Mouse (Mus musculus) lung, embryonic 14.5 days (tissue): ENCODE measurements around the gene Fat3. TPM values are rescaled to one million over a fixed set of nuclear protein-coding genes. Genes with fewer than 3 reads are reported as not detected.

Experiments
- ATAC-seq: fragments of 200-750 bp; cut with Nextera tagmentation; 2 replicates; pipeline ENCODE4 v1.8.0; 2017; ENCODE audit warnings: mild to moderate bottlenecking, moderate TSS enrichment, moderate library complexity; ENCODE audit not compliant: insufficient read depth
- DNase-seq: peaks from one replicate; pipeline ENCODE4 v3.0.0-alpha.2; 2015
- H3K27ac ChIP-seq: fragments of 300-500 bp; sonication (generic); 2 replicates; pipeline ENCODE4 v1.5.1; 2014; ENCODE audit warnings: low read depth, mild to moderate bottlenecking, moderate library complexity
- H3K27me3 ChIP-seq: fragments of 300-500 bp; sonication (generic); 2 replicates; pipeline ENCODE4 v1.6.1; 2014; ENCODE audit warnings: low read length, control low read depth; ENCODE audit not compliant: insufficient read depth
- H3K36me3 ChIP-seq: fragments of 300-500 bp; sonication (generic); 2 replicates; pipeline ENCODE4 v1.6.1; 2014; ENCODE audit warnings: control low read depth; ENCODE audit not compliant: insufficient read depth
- H3K4me1 ChIP-seq: fragments of 300-500 bp; sonication (generic); 2 replicates; pipeline ENCODE4 v1.6.1; 2014; ENCODE audit warnings: antibody characterized with exemption, control low read depth; ENCODE audit not compliant: insufficient read depth
- H3K4me2 ChIP-seq: fragments of 300-500 bp; sonication (generic); 2 replicates; pipeline ENCODE4 v1.6.1; 2014; ENCODE audit warnings: mild to moderate bottlenecking
- H3K4me3 ChIP-seq: fragments of 300-500 bp; sonication (generic); 2 replicates; pipeline ENCODE4 v1.5.1; 2014; ENCODE audit warnings: low read depth, low read length
- H3K9ac ChIP-seq: fragments of 300-500 bp; sonication (generic); 2 replicates; pipeline ENCODE4 v1.6.1; 2014
- H3K9me3 ChIP-seq: fragments of 300-500 bp; sonication (generic); 2 replicates; pipeline ENCODE4 v1.6.1; 2016; ENCODE audit warnings: low read depth, low read length, control low read depth
- CTCF ChIP-seq: IDR thresholded peaks from 2 replicates; pipeline ENCODE4 v1.5.1; 2016; ENCODE audit warnings: antibody characterized with exemption, low read depth
- WGBS: fragments of 180-500 bp; shearing (Covaris S2); extraction: QIAGEN DNeasy Blood & Tissue Kit; methylation state at CpG from one replicate; pipeline ENCODE4 v1.1.7; 2014; 5-methylcytosine and 5-hydroxymethylcytosine counted together
- polyA plus RNA-seq: library from polyadenylated mRNA; unstranded; fragments of >200 nt; fragmentation: Nextera tagmentation; extraction: Ambion mirVana; gene quantifications from 2 replicates; pipeline ENCODE4 v1.2.1, GENCODE M21; 2014

Fat3 gene
- polyA plus RNA-seq, result 1.2 TPM in 2 replicates

GRCm38 (mm10) chr9:16501186-16501711 is at the start of gene Fat3:
Gene Fat3, minus strand, starts transcription at chr9:16501285.
- H3K4me1 ChIP-seq, result 0 out of 2 replicates have a peak, but pooled peaks cover 3% of the 10 kb centered on the region
- no peaks in the 10 kb centered on the region for H3K9me3 ChIP-seq
- peak; percentile 14; the same call in 1 of the 2 replicates for ATAC-seq
- no peak for TF ChIP-seq CTCF
- WGBS, result under 1% methylated on average over 21 of the region's 21 CpGs
- H3K36me3 ChIP-seq, result no peaks in the 10 kb centered on the region
- DNase-seq, result peak; percentile 41
- H3K27ac ChIP-seq, result no peak within 1 kb of the TSS
- H3K4me3 ChIP-seq, result peak within 1 kb of the TSS; percentile 50
- H3K4me2 ChIP-seq, result peak within 1 kb of the TSS; percentile 90
- peak within 1 kb of the TSS; percentile 40; the same call in 1 of the 2 replicates for H3K9ac ChIP-seq
- H3K27me3 ChIP-seq, result peaks cover 35% of the 10 kb centered on the region

- peak; percentile 56 for DNase-seq
- H3K9me3 ChIP-seq, result no peaks in the 10 kb centered on the region
- no peak for ATAC-seq
- no peaks in the 10 kb centered on the region for H3K27me3 ChIP-seq
- no peak overlapping the region for H3K4me2 ChIP-seq
- H3K4me3 ChIP-seq, result no peak overlapping the region
- H3K4me1 ChIP-seq, result no peaks in the 10 kb centered on the region
- no peak overlapping the region for H3K27ac ChIP-seq
- no peaks in the 10 kb centered on the region for H3K36me3 ChIP-seq
- no peak for TF ChIP-seq CTCF
- no peak overlapping the region for H3K9ac ChIP-seq
- WGBS, result 29% methylated on average over 1 of the region's 1 CpGs
Observed at GRCm38 (mm10) chr9:16532884-16533283, 31.8 kb upstream of the Fat3 start.

- no peaks in the 10 kb centered on the region for H3K9me3 ChIP-seq
- no peak overlapping the region for H3K4me2 ChIP-seq
- no peak for TF ChIP-seq CTCF
- no peak for DNase-seq
- H3K4me1 ChIP-seq, result no peaks in the 10 kb centered on the region
- 56% methylated on average over 1 of the region's 1 CpGs for WGBS
- no peaks in the 10 kb centered on the region for H3K36me3 ChIP-seq
- ATAC-seq, result no peak
- no peaks in the 10 kb centered on the region for H3K27me3 ChIP-seq
- no peak overlapping the region for H3K4me3 ChIP-seq
- H3K27ac ChIP-seq, result no peak overlapping the region
- no peak overlapping the region for H3K9ac ChIP-seq
Observed at GRCm38 (mm10) chr9:16517543-16517942, 16.5 kb upstream of the Fat3 start.

GRCm38 (mm10) chr9:16512005-16512404 is 10.9 kb upstream of the Fat3 start:
- no peak for TF ChIP-seq CTCF
- Histone ChIP-seq H3K36me3 (no peaks in the 10 kb centered on the region), H3K4me1 (no peaks in the 10 kb centered on the region), H3K27ac (no peak overlapping the region), H3K9me3 (no peaks in the 10 kb centered on the region), H3K4me2 (no peak overlapping the region), H3K9ac (no peak overlapping the region), H3K27me3 (no peaks in the 10 kb centered on the region), H3K4me3 (no peak overlapping the region)
- DNase-seq (peak; percentile 13), ATAC-seq (no peak)
- WGBS, result 28% methylated on average over 1 of the region's 1 CpGs

- Histone ChIP-seq H3K27me3 (peaks cover 35% of the 10 kb centered on the region), H3K36me3 (no peaks in the 10 kb centered on the region), H3K4me3 (no peak overlapping the region), H3K4me1 (0 out of 2 replicates have a peak, but pooled peaks cover 2% of the 10 kb centered on the region), H3K27ac (no peak overlapping the region), H3K9ac (no peak overlapping the region), H3K4me2 (no peak overlapping the region), H3K9me3 (no peaks in the 10 kb centered on the region)
- no peak for ATAC-seq
- TF ChIP-seq CTCF, result no peak
- no peak for DNase-seq
- 39% methylated on average over 2 of the region's 2 CpGs for WGBS
Observed at GRCm38 (mm10) chr9:16503776-16504175, 2.7 kb upstream of the Fat3 start.

- Histone ChIP-seq H3K27ac (no peak overlapping the region), H3K27me3 (peaks cover 35% of the 10 kb centered on the region), H3K4me2 (peak overlapping the region; percentile 90), H3K9me3 (no peaks in the 10 kb centered on the region), H3K4me3 (peak overlapping the region; percentile 50), H3K4me1 (0 out of 2 replicates have a peak, but pooled peaks cover 3% of the 10 kb centered on the region), H3K36me3 (no peaks in the 10 kb centered on the region), H3K9ac (no peak overlapping the region)
- ATAC-seq (no peak), DNase-seq (peak; percentile 7)
- TF ChIP-seq CTCF, result no peak
- WGBS, result 13% methylated on average over 13 of the region's 13 CpGs
Observed at GRCm38 (mm10) chr9:16502673-16503343, 1.7 kb upstream of the Fat3 start.

GRCm38 (mm10) chr9:16501990-16502672 is 1.0 kb upstream of the Fat3 start:
- Histone ChIP-seq H3K27ac (no peak overlapping the region), H3K27me3 (peaks cover 35% of the 10 kb centered on the region)

More at GRCm38 (mm10) chr9:16501990-16502672, 1.0 kb upstream of the Fat3 start:
- Histone ChIP-seq H3K4me2 (peak overlapping the region; percentile 90), H3K4me1 (0 out of 2 replicates have a peak, but pooled peaks cover 3% of the 10 kb centered on the region), H3K9me3 (no peaks in the 10 kb centered on the region), H3K36me3 (no peaks in the 10 kb centered on the region), H3K4me3 (peak overlapping the region; percentile 50), H3K9ac (peak overlapping the region; percentile 40; the same call in 1 of the 2 replicates)
- DNase-seq (peak; percentile 79), ATAC-seq (peak; percentile 79)
- WGBS, result under 1% methylated on average over 52 of the region's 52 CpGs
- peak; percentile 38; the same call in 1 of the 2 replicates for TF ChIP-seq CTCF
